In genomic region chr7:73771384-73772274, GRCm38 (mm10) we compare ENCODE assay signal across 8 mouse cellular contexts. TPM values are rescaled to one million over a fixed set of nuclear protein-coding genes. Genes with fewer than 3 reads are reported as not detected.
DNase-seq lines count a peak whose midpoint lies in the region; ATAC-seq and TF ChIP-seq lines count a peak whose summit lies in the region.

No protein-coding gene starts in this region.

- peak; percentile 18 to 30 for DNase-seq in cerebellum, adult 2 months
- DNase-seq in cerebellum, adult 9-11 months: no peak
- no peak for DNase-seq in testis, postnatal 10 days (ENCODE audit: low spot score)
- DNase-seq in hindbrain, embryonic 11.5 days (ENCODE audit: low spot score): peak; percentile 25
- DNase-seq in lung, adult 2 months: no peak
- DNase-seq in layer of hippocampus, postnatal 14 days (ENCODE audit: low spot score in 2 of 2): no peak

- no peak overlapping the region for H3K4me2 ChIP-seq in hindbrain, embryonic 11.5 days (replicated peaks; ENCODE audit: low read depth, low read length)
- peak overlapping the region; percentile 56 for H3K4me2 ChIP-seq in liver, embryonic 15.5 days

- ATAC-seq in hindbrain, embryonic 11.5 days (ENCODE audit: low FRiP score): no peak
- ATAC-seq in liver, embryonic 15.5 days (ENCODE audit: insufficient read depth): 0 out of 2 replicates have a peak, but pooled peaks have one; percentile 31

- no peaks in the 10 kb centered on the region for H3K4me1 ChIP-seq in cerebellum, adult 2 months (ENCODE audit: control insufficient read depth, insufficient read depth, low read length)
- peaks cover 11% of the 10 kb centered on the region for H3K4me1 ChIP-seq in testis, adult 2 months (ENCODE audit: control insufficient read depth, insufficient read depth, low read length)
- no peaks in the 10 kb centered on the region for H3K4me1 ChIP-seq in hindbrain, embryonic 11.5 days (replicated peaks; ENCODE audit: control insufficient read depth, insufficient read depth, low read length)
- H3K4me1 ChIP-seq in liver, embryonic 15.5 days (replicated peaks): peaks cover 13% of the 10 kb centered on the region
- H3K4me1 ChIP-seq in lung, adult 2 months (ENCODE audit: control insufficient read depth, insufficient read depth, low read length): peaks cover 4% of the 10 kb centered on the region; the same call in 1 of the 2 replicates

- H3K4me3 ChIP-seq in cerebellum, adult 2 months (replicated peaks; ENCODE audit: insufficient read depth, low read depth, low read length): no peak overlapping the region
- H3K4me3 ChIP-seq in testis, adult 2 months (ENCODE audit: control insufficient read depth, low read depth, low read length): peak overlapping the region; percentile 45
- no peak overlapping the region for H3K4me3 ChIP-seq in hindbrain, embryonic 11.5 days (ENCODE audit: low read depth, low read length)
- H3K4me3 ChIP-seq in liver, embryonic 15.5 days (replicated peaks): peak overlapping the region; percentile 32
- H3K4me3 ChIP-seq in lung, adult 2 months (replicated peaks; ENCODE audit: extremely low read depth, low read depth, low read length): no peak overlapping the region

- no peak overlapping the region for H3K27ac ChIP-seq in cerebellum, adult 2 months (ENCODE audit: insufficient read depth, low read length)
- no peak overlapping the region for H3K27ac ChIP-seq in testis, adult 2 months (ENCODE audit: control insufficient read depth, insufficient read depth, low read depth, low read length)
- no peak overlapping the region for H3K27ac ChIP-seq in hindbrain, embryonic 11.5 days (ENCODE audit: low read depth, low read length)
- H3K27ac ChIP-seq in liver, embryonic 15.5 days (replicated peaks): no peak overlapping the region

- TF ChIP-seq POLR2A in cerebellum, adult 2 months (IDR thresholded peaks at IDR 0.05; ENCODE audit: borderline replicate concordance, insufficient read depth, low read length): no peak
- no peak for TF ChIP-seq POLR2A in testis, adult 2 months (IDR thresholded peaks at IDR 0.05; ENCODE audit: control insufficient read depth, low read depth, low read length)
- TF ChIP-seq POLR2A in lung, adult 2 months (IDR thresholded peaks at IDR 0.05; ENCODE audit: borderline replicate concordance, extremely low read depth, low read depth, low read length): no peak

- H3K9ac ChIP-seq in hindbrain, embryonic 11.5 days (ENCODE audit: low read depth, low read length): no peak overlapping the region
- no peak overlapping the region for H3K9ac ChIP-seq in liver, embryonic 15.5 days

- H3K9me3 ChIP-seq in hindbrain, embryonic 11.5 days (ENCODE audit: control insufficient read depth, low read length): no peaks in the 10 kb centered on the region
- H3K9me3 ChIP-seq in liver, embryonic 15.5 days (replicated peaks): no peaks in the 10 kb centered on the region

- H3K36me3 ChIP-seq in testis, adult 2 months (ENCODE audit: control insufficient read depth, insufficient read depth, low read length): no peaks in the 10 kb centered on the region; the same call in 1 of the 2 replicates
- no peaks in the 10 kb centered on the region for H3K36me3 ChIP-seq in hindbrain, embryonic 11.5 days (ENCODE audit: control insufficient read depth, insufficient read depth, low read length)
- no peaks in the 10 kb centered on the region for H3K36me3 ChIP-seq in liver, embryonic 15.5 days (replicated peaks)

- WGBS in cerebellum, adult 2 months: 16% methylated on average over 19 of the region's 19 CpGs
- 48% methylated on average over 19 of the region's 19 CpGs for WGBS in hindbrain, embryonic 11.5 days
- 23% methylated on average over 19 of the region's 19 CpGs for WGBS in liver, embryonic 15.5 days (ENCODE audit: insufficient replicate concordance)
- 39% methylated on average over 19 of the region's 19 CpGs for WGBS in lung, adult 2 months

- no peak for TF ChIP-seq CTCF in cerebellum, adult 2 months (IDR thresholded peaks at IDR 0.05; ENCODE audit: borderline replicate concordance, insufficient read depth, low read depth, low read length)
- no peak for TF ChIP-seq CTCF in testis, adult 2 months (IDR thresholded peaks at IDR 0.05; ENCODE audit: control insufficient read depth, insufficient read depth, insufficient replicate concordance, low read depth, low read length)
- no peak for TF ChIP-seq CTCF in lung, adult 2 months (IDR thresholded peaks at IDR 0.05; ENCODE audit: insufficient read depth, low read length)

- H3K27me3 ChIP-seq in cerebellum, adult 2 months (ENCODE audit: control insufficient read depth, insufficient read depth, low read length): no peaks in the 10 kb centered on the region
- H3K27me3 ChIP-seq in testis, adult 2 months (ENCODE audit: control insufficient read depth, insufficient read depth, low read length): no peaks in the 10 kb centered on the region
- no peaks in the 10 kb centered on the region for H3K27me3 ChIP-seq in hindbrain, embryonic 11.5 days (ENCODE audit: control insufficient read depth, insufficient read depth, low read length)
- H3K27me3 ChIP-seq in liver, embryonic 15.5 days: no peaks in the 10 kb centered on the region

RNA-seq across cellular contexts. Expression of gene Fam174b, which starts 31.5 kb away (rescaled TPM):
- 25.1 and 29.5 TPM in 2 replicates for polyA plus RNA-seq in cerebellum, adult 2 months (2012; rRNA removed)
- 0.12 and 0.23 TPM in 2 replicates for polyA plus RNA-seq in testis, adult 2 months (2012; rRNA removed)
- 28.4 and 29.4 TPM in 2 replicates for polyA plus RNA-seq in hindbrain, embryonic 11.5 days (2014; fragmentation: Nextera tagmentation; extraction: Ambion mirVana)
- polyA plus RNA-seq in liver, embryonic 15.5 days (2015; fragmentation: Nextera tagmentation; extraction: Ambion mirVana): 3.5 and 3.9 TPM in 2 replicates
- polyA plus RNA-seq in lung, adult 2 months (2012; rRNA removed): 135 and 156 TPM in 2 replicates
- total RNA-seq in layer of hippocampus, postnatal 14 days (2021): 10 to 100 TPM; 34.0 to 35.7 TPM

Comparison
In these comparisons a context has a peak if more than half of its experiments do, and no peak if none do; other contexts are left out.
1. DNase-seq: peak in cerebellum, adult 2 months (2 of 2) and hindbrain, embryonic 11.5 days (single experiment); none in cerebellum, adult 9-11 months (single experiment), testis, postnatal 10 days (single experiment), lung, adult 2 months (single experiment) and layer of hippocampus, postnatal 14 days (0 of 2).
2. H3K4me3 ChIP-seq: peak in testis, adult 2 months (single experiment) and liver, embryonic 15.5 days (single experiment); none in cerebellum, adult 2 months (single experiment), hindbrain, embryonic 11.5 days (single experiment) and lung, adult 2 months (single experiment).